Mouse (Mus musculus) MEL (cell line): ENCODE results near the gene Gm49373. TPM values are rescaled to one million over a fixed set of nuclear protein-coding genes. Genes with fewer than 3 reads are reported as not detected.

Experiments used
- DNase-seq: peaks from one replicate; pipeline ENCODE4 v3.0.0; 2011; ENCODE audit warnings: low read depth, low spot score
- H3K27ac ChIP-seq: 2 replicates; pipeline ENCODE4 v1.5.1; 2012; ENCODE audit warnings: low read depth, mild to moderate bottlenecking, control low read depth, low read length, moderate library complexity; ENCODE audit not compliant: control insufficient read depth
- H3K27me3 ChIP-seq, 2 experiments: fragments of 150-350 bp in 1 of 2; sonication (generic) in 1 of 2; 2 replicates each; pipeline ENCODE4 v1.6.1; 2012; ENCODE audit warnings: low read length in 2 of 2, mild to moderate bottlenecking in 2 of 2, improper control_type of control experiment in 1 of 2, moderate library complexity in 1 of 2; ENCODE audit not compliant: insufficient read depth in 2 of 2, control insufficient read depth in 1 of 2
- H3K36me3 ChIP-seq, 2 experiments: 2 replicates each; pipeline ENCODE4 v1.6.1; 2012 to 2014; ENCODE audit warnings: low read length in 2 of 2, improper control_type of control experiment in 1 of 2, inconsistent platforms in 1 of 2, mild to moderate bottlenecking in 1 of 2; ENCODE audit not compliant: insufficient read depth in 2 of 2, control insufficient read depth in 1 of 2
- H3K4me1 ChIP-seq, 2 experiments: fragments of 150-350 bp in 1 of 2; sonication (generic) in 1 of 2; 2 replicates each; pipeline ENCODE4 v1.6.1; 2012; ENCODE audit warnings: low read length in 2 of 2, improper control_type of control experiment in 1 of 2, mild to moderate bottlenecking in 1 of 2; ENCODE audit not compliant: insufficient read depth in 2 of 2, control insufficient read depth in 1 of 2
- H3K4me3 ChIP-seq, 2 experiments: fragments of 150-350 bp in 1 of 2; sonication (generic) in 1 of 2; 2 replicates each; pipeline ENCODE4 v1.5.1; 2012; ENCODE audit warnings: low read depth in 2 of 2, low read length in 2 of 2, mild to moderate bottlenecking in 2 of 2, moderate library complexity in 2 of 2, control low read depth in 1 of 2, improper control_type of control experiment in 1 of 2; ENCODE audit not compliant: control insufficient read depth in 1 of 2, insufficient read depth in 1 of 2
- H3K79me2 ChIP-seq: 2 replicates; pipeline ENCODE4 v1.6.1; 2012; ENCODE audit warnings: mild to moderate bottlenecking, low read length, moderate library complexity; ENCODE audit not compliant: control insufficient read depth, poor library complexity, insufficient read depth
- H3K9ac ChIP-seq: 2 replicates; pipeline ENCODE4 v1.6.1; 2012; ENCODE audit warnings: low read depth, mild to moderate bottlenecking, control low read depth, low read length, moderate library complexity; ENCODE audit not compliant: control insufficient read depth, poor library complexity, severe bottlenecking
- H3K9me3 ChIP-seq: fragments of 150-350 bp; sonication (generic); replicated peaks from 2 replicates; pipeline ENCODE4 v1.6.1; 2012; ENCODE audit warnings: mild to moderate bottlenecking, low read length, improper control_type of control experiment, moderate library complexity; ENCODE audit not compliant: insufficient read depth
- CHD2 ChIP-seq: IDR thresholded peaks from 2 replicates; pipeline ENCODE4 v1.6.1; 2011; ENCODE audit warnings: low read length, improper control_type of control experiment
- GABPA ChIP-seq: IDR thresholded peaks from 2 replicates; pipeline ENCODE4 v1.6.1; 2012; ENCODE audit warnings: low read depth, mild to moderate bottlenecking, inconsistent platforms, low read length, improper control_type of control experiment, moderate library complexity
- GATA1 ChIP-seq: IDR thresholded peaks from 2 replicates; pipeline ENCODE4 v1.6.1; 2011; ENCODE audit warnings: low read depth, low read length, improper control_type of control experiment
- HCFC1 ChIP-seq: IDR thresholded peaks from 2 replicates; pipeline ENCODE4 v1.6.1; 2012; ENCODE audit warnings: low read depth, mild to moderate bottlenecking, inconsistent platforms, low read length, improper control_type of control experiment, moderate library complexity
- POLR2AphosphoS5 ChIP-seq: IDR thresholded peaks from 2 replicates; pipeline ENCODE4 v1.6.1; 2012; ENCODE audit warnings: low read depth, borderline replicate concordance, mild to moderate bottlenecking, inconsistent platforms, low read length, moderate library complexity, mixed read lengths
- RCOR1 ChIP-seq: IDR thresholded peaks from 2 replicates; pipeline ENCODE4 v1.6.1; 2012; ENCODE audit warnings: low read depth, mild to moderate bottlenecking, inconsistent platforms, low read length, improper control_type of control experiment
- USF2 ChIP-seq, 2 experiments: IDR thresholded peaks; 2 replicates each; pipeline ENCODE4 v1.6.1; 2011 to 2012; ENCODE audit warnings: improper control_type of control experiment in 2 of 2, low read length in 2 of 2, borderline replicate concordance in 1 of 2, inconsistent platforms in 1 of 2, low read depth in 1 of 2, mild to moderate bottlenecking in 1 of 2; ENCODE audit not compliant: insufficient read depth in 1 of 2
- polyA plus RNA-seq, 2 experiments: library from polyadenylated mRNA; stranded (reverse) in 1 of 2; unstranded in 1 of 2; fragments of >175 nt in 1 of 2; fragments of >200 nt in 1 of 2; gene quantifications; 2 replicates each; pipeline versions ENCODE4 v1.2.1 to v1.2.4; 2012; ENCODE audit warnings: low replicate concordance in 2 of 2, low read depth in 1 of 2; ENCODE audit not compliant: insufficient read length in 2 of 2, insufficient read depth in 1 of 2, missing spikeins in 1 of 2
- total RNA-seq: library from RNA; depleted of rRNA; stranded (reverse); fragments of 300-350 nt; gene quantifications from 2 replicates; pipeline ENCODE4 v1.2.3, GENCODE M21; 2012

The Gm49373 gene
- total and polyA plus RNA-seq, 3 experiments, result 6.4 to 8.3 TPM; not detected in 1

GRCm38 (mm10) chr9:21032491-21032890 lies 40.4 kb downstream of the Gm49373 start:
- no peak for TF ChIP-seq POLR2AphosphoS5
- no peak for TF ChIP-seq USF2 (IDR thresholded peaks at IDR 0.05; ENCODE audit: borderline replicate concordance in 1 of 2, insufficient read depth in 1 of 2, low read depth in 1 of 2, low read length in 2 of 2)
- TF ChIP-seq CHD2, result no peak
- TF ChIP-seq, all 39 proteins: peak for 0
- H3K36me3 ChIP-seq, result peaks cover 0 to 16% of the 10 kb centered on the region in 2 experiments; a peak in 2 of 4 replicates
- no peaks in the 10 kb centered on the region for H3K9me3 ChIP-seq
- peak overlapping the region; percentile 64 for H3K9ac ChIP-seq
- H3K79me2 ChIP-seq, result peaks cover 23% of the 10 kb centered on the region
- peak overlapping the region; percentile 85 for H3K27ac ChIP-seq
- H3K4me3 ChIP-seq, result peak overlapping the region; percentile 55 to 64
- DNase-seq, result no peak
- peaks cover 14 to 28% of the 10 kb centered on the region in 2 experiments for H3K4me1 ChIP-seq
- no peaks in the 10 kb centered on the region for H3K27me3 ChIP-seq

GRCm38 (mm10) chr9:21031896-21032351 lies 41.0 kb downstream of the Gm49373 start, which contains the start of gene Icam5:
Gene Icam5, plus strand, starts transcription at chr9:21032073.
- peak; percentile 96 for DNase-seq
- no peaks in the 10 kb centered on the region for H3K27me3 ChIP-seq
- no peaks in the 10 kb centered on the region for H3K9me3 ChIP-seq
- H3K79me2 ChIP-seq, result peaks cover 23% of the 10 kb centered on the region
- peak within 1 kb of the TSS; percentile 55 to 64 for H3K4me3 ChIP-seq
- H3K27ac ChIP-seq, result peak within 1 kb of the TSS; percentile 85
- peak within 1 kb of the TSS; percentile 64 for H3K9ac ChIP-seq
- H3K36me3 ChIP-seq, result peaks cover 0 to 17% of the 10 kb centered on the region in 2 experiments; a peak in 2 of 4 replicates
- TF ChIP-seq HCFC1 (no peak), GABPA (no peak), GATA1 (no peak), RCOR1 (no peak)
- peaks cover 14 to 31% of the 10 kb centered on the region in 2 experiments for H3K4me1 ChIP-seq

- no peaks in the 10 kb centered on the region for H3K27me3 ChIP-seq
- peak overlapping the region; percentile 64 for H3K9ac ChIP-seq
- peaks cover 14 to 31% of the 10 kb centered on the region in 2 experiments for H3K4me1 ChIP-seq
- peak overlapping the region; percentile 55 to 64 for H3K4me3 ChIP-seq
- H3K36me3 ChIP-seq, result peaks cover 0 to 17% of the 10 kb centered on the region in 2 experiments; a peak in 2 of 4 replicates
- DNase-seq, result peak; percentile 99
- TF ChIP-seq GABPA, result no peak
- peak; percentile 10; the same call in 1 of the 2 replicates for TF ChIP-seq GATA1
- H3K9me3 ChIP-seq, result no peaks in the 10 kb centered on the region
- peak overlapping the region; percentile 85 for H3K27ac ChIP-seq
- H3K79me2 ChIP-seq, result peaks cover 23% of the 10 kb centered on the region
Measured at GRCm38 (mm10) chr9:21031251-21031895, 41.5 kb downstream of the Gm49373 start.
